Mouse (Mus musculus) heart, adult 8-10 months (tissue): ENCODE data around the gene Rbbp8nl. TPM values are rescaled to one million over a fixed set of nuclear protein-coding genes. Genes with fewer than 3 reads are reported as not detected.

Experiments
- DNase-seq: peaks from one replicate; pipeline ENCODE4 v3.0.0; 2022; ENCODE audit warnings: low spot score
- total RNA-seq, 4 experiments: library from RNA; stranded (reverse); gene quantifications; 2 replicates each; pipeline ENCODE4 v1.2.4; 2022

Rbbp8nl gene
- total RNA-seq, 4 experiments from 2014 or later = not detected

- no peak for DNase-seq
Observed at GRCm38 (mm10) chr2:180257963-180258865, 31.5 kb downstream of the Rbbp8nl start.

DNA sequence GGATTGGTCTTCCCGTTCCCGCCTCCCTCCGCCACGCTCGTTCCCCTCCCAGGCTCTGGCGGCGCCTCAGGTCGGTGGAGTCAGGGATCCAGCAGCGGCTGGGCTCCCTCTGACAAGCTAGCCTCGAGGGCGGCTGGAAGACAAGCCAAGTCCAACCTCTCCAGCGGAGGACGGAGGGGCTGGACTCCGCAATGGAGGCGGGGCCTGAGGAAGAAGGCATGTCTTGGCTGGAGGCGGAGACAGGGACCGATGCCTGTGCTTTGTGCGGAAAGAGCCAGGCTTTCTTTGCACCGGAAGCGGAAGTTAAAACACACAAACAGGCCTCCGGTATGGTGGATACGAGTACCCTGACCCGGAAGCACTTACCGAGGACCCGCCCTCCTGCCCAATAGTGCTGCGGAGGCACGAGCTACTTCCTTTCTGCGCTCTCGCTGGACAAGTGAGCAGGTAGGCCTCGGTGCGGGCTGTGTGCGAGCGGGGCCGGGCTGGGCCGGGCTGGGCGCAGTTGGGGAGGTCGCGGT is 32.6 kb downstream of the Rbbp8nl start, which contains the start of gene Rps21:
TSS of gene Rps21 (plus strand) at position 377 of the 521 bp plus-strand sequence.
- peak; percentile 98 for DNase-seq

DNA sequence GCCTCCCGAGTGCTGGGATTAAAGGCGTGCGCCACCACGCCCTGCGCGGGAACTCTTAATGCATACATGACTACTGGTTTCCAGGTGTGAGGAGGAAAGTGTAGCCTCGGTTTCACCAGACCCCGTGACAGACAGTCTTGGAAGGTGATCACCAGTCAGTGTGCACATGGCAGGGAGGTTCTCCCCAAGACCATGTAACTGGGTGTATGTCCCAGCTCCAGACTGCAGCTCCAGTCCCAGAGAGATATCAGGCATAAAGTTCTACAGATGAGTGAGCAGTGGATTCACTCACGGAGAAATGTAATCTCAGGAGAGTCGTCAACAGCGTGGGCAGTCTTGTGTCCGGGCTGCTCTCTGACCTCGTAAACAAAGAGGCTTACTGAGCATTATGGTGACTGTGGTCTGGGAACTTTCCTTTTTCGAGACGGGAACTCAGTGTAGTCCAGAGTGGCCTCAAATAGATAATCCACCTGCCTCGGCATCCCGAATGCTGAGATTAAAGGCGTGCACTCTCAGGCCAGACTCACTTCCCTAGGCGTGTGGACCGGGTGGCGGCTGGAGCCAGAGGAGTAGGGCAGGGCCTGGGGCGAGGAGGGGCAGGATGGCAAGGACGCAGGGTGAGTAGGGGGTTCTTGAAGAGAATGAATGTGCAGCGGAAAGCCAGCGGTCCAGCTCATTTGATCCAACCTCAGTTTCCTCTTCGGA is 33.2 kb downstream of the Rbbp8nl start:
- no peak for DNase-seq

- DNase-seq = no peak
Observed at GRCm38 (mm10) chr2:180255701-180256100, 34.0 kb downstream of the Rbbp8nl start.

- DNase-seq = no peak
Observed at GRCm38 (mm10) chr2:180254436-180255209, 35.1 kb downstream of the Rbbp8nl start.

DNA sequence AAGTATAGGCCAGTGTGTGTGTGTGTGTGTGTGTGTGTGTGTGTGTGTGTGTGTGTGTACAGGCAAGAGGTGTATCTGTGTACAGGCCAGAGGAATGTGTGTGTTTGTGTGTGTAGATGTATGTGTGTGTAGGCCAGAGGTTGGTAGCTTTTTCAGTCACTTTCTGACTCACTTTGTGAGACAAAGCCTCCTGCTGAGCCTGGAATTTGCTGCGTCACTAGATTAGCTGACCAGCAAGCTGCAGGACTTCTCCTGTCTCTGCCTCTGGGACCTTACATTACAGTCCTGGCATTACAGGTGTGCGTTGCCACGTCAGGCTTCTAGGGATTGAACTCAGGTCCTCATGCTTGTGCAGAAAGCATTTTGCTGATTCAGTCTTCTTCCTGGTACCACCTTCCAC is 37.8 kb downstream of the Rbbp8nl start:
- DNase-seq = no peak

DNA sequence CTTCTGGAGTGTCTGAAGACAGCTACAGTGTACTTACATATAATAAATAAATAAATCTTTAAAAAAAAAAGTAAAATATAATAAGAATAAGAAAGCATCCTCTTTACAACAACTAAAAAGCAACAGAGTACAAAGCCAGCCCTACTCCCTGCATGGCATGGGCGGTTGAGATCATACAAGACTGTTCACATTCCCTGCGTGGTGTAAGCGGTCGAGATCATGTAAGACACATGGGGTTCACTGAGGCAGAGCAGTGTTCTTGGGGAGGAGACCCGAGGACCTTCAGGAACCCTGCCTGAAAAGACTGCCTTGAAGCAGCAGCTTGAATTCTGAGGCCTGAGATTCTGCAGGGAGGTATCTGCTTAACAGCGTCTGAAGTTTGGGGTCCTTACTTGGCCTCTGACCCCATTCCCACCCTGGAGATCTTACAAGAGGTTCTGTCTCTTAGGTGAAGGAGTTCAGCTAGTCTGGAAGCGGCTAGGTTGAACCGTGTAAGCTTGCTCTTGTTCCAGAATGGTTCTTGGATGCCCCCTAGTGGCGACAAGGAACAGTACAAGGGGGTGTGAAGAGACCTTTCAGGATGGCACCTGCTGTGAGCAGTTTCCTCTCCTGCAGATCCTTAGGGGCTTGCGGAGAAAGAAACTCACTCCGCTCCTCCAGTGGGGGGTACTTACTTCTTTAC is 38.6 kb downstream of the Rbbp8nl start:
- peak; percentile 84 for DNase-seq

GRCm38 (mm10) chr2:180248947-180249660 is 40.6 kb downstream of the Rbbp8nl start:
- no peak for DNase-seq

DNA sequence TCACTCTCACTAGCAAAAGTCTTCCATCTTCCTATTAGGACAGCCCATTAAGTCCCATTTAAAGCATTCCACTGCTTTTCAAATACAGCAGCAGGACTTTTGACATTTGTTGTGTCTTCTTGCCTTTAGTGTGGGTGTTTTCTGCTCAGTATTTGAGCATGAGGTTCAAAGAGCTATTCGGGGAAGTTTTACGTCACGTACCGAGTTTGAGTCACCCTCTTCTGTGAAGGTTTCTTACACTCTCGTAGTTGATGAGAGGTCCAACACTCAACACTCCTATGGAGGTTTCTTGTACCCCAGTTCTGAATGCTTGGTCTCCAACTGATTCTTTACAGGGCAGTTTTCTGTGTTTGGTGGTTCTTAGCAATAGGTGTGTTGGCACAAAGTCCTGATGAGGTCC is 41.8 kb downstream of the Rbbp8nl start:
- DNase-seq = no peak

DNA sequence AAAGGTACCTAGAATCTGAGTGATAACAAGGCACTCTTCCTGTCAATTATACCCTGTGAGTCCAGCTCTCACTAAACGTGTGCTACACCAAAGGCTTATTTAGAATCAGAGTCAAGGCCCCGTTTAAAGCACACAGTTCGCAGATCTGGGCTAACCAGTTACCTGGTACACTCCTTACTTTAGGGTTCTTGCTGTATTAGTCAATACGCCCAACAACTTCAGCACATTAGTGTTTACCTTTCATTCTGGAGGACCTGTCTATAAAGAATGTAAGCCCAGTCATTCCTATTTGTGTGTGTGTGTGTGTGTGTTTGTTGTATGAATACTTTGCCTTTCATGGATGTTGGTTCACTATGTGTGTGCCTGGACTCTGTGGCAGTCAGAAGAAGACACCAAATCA is 46.6 kb downstream of the Rbbp8nl start:
- DNase-seq = no peak

- no peak for DNase-seq
Observed at GRCm38 (mm10) chr2:180238591-180238990, 51.1 kb downstream of the Rbbp8nl start.

- DNase-seq = no peak
Observed at GRCm38 (mm10) chr2:180237601-180238345, 51.9 kb downstream of the Rbbp8nl start.

GRCm38 (mm10) chr2:180236930-180237329 is 52.7 kb downstream of the Rbbp8nl start:
- no peak for DNase-seq

GRCm38 (mm10) chr2:180236500-180236899 is 53.2 kb downstream of the Rbbp8nl start:
- DNase-seq = no peak

DNA sequence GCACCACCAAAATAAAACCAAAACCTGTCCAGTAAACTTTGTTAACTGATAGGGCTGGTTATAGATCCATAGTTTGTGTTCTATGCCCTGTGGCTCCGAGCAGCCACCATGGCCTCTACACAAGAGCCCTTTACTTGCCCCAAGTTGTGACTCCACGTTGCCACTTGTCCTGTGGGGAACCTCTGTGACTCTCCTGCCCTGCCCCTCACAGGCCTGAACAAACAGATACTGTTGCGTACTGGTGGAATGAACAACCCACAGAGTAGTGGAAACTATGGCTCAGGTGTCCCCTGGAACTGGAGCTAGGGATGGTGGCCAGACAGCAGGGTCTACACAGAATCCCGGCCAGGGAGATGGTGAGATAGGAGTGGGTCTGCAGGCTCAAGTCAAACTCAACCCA is 53.9 kb downstream of the Rbbp8nl start:
- no peak for DNase-seq

GRCm38 (mm10) chr2:180234980-180235379 is 54.7 kb downstream of the Rbbp8nl start:
- DNase-seq = no peak

DNA sequence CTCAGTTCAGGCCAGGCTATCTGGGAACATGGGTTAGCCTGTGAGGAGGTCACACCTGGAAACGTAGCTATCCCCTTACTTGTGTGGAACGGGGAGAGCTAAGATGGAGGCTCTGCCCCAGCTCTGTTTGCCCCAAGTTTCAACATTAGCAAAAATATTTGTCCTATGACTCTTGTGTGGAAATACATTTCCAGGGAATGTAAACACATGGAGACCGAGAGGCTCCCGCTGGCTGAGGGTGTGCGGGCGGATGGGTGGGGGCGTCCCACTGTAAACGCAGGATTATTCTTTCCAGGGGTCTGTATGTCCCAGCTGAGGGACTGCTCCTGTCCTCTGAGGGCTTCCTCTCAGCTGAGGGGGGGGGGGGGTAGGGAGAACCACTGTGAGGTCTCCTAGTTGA is 55.3 kb downstream of the Rbbp8nl start:
- no peak for DNase-seq

DNA sequence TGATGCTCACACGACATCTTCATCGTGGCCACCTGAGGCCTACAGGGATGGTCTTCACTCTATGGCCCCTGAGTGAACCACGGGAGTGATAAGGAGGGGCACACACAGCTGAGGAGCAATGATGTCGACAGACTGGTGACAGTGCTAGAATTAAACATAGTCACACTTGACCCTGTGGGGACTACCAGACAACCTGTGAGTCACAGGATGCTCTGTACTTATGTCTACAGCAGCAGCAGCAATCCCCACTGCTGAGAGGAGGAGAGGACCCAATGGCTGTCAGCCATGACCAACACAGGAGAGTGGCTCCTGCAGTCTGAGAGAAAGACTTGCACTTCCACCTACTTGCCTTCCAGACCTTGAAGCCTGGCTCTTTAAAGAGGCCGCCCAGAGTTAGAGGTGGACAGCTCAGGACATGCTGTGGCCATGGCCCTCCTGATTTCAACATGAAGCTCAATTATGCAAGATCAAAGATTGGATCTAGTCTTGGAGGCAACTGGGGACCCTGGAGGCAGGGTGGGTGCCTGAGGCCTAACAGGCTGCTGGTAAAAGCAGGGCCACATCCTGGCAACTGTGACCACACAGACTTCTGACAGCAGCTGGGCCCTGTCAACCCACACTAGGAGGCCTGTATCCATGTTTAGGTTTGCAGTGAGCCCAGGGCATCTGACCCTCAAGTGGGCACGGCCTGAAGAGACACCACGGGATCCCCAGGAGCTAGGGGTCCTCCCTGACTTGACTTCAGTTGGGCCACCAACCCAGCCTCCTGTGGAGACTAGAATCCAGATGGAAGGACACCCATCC is 56.4 kb downstream of the Rbbp8nl start:
- DNase-seq = no peak

GRCm38 (mm10) chr2:180230482-180230881 is 59.2 kb downstream of the Rbbp8nl start:
- DNase-seq = no peak
